Mouse (Mus musculus) CD4-positive, CD25-positive, alpha-beta regulatory T cell, adult 2 months (primary cell): ENCODE results near the gene Ephx1.
"Not testable (repeated sequence)": the region's sequence is repeated elsewhere in the genome, so short reads cannot be mapped to it uniquely, and the experiment has no call there.

Experiments
- DNase-seq: peaks from one replicate; pipeline ENCODE4 v3.0.0-alpha.2; 2012; ENCODE audit warnings: low read depth, low spot score

Ephx1 gene

DNA sequence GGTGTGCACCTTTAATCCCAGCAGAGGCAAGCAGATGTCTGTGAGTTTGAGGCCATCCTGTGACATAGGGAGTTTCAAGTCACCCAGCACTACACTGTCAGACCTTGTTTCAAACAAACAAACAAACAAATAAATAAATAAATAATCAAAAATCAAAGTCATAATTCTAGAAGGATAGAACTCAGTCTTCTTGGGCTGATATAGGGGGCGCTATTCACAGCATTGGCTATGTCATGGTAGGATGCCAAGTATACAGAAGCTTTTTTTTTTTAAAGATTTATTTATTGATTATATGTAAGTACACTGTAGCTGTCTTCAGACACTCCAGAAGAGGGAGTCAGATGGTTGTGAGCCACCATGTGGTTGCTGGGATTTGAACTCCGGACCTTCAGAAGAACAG lies 81.9 kb downstream of the Ephx1 start:
- DNase-seq, result peak; percentile 57

DNA sequence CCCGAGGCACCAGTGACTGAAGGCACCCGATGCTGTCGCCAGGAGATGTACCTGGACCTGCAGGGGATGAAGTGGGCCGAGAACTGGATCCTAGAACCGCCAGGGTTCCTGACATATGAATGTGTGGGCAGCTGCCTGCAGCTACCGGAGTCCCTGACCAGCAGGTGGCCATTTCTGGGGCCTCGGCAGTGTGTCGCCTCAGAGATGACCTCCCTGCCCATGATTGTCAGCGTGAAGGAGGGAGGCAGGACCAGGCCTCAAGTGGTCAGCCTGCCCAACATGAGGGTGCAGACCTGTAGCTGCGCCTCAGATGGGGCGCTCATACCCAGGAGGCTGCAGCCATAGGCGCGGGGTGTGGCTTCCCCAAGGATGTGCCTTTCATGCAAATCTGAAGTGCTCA lies 83.1 kb downstream of the Ephx1 start:
- DNase-seq, result not testable (repeated sequence)

- peak; percentile 45 for DNase-seq
Observed at GRCm38 (mm10) chr1:180936610-180937398, 83.9 kb downstream of the Ephx1 start.

- no peak for DNase-seq
Observed at GRCm38 (mm10) chr1:180934467-180935419, 86.0 kb downstream of the Ephx1 start, which contains the start of gene Lefty1. Lefty1 (plus strand) TSS chr1:180935022.

DNA sequence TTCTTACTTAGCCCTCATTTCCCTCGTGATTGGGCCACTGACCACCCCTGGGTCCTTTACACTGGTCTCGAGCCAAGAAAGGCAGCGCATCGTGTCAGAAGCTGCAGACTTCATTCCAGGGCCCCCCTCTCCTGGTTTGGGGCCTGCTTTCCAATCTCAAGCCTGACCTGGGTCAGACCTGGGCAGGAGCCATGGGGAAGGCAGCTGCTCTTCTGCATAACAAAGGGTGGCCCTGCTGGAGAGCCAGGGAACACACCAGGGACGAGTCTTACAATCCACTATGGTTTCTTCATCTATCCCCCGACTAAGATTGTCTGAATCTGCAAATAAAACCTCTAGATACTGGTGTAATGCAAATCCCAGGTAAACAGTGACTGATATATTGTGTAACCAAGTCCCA lies 87.0 kb downstream of the Ephx1 start:
- DNase-seq, result no peak

GRCm38 (mm10) chr1:180931106-180931505 lies 89.6 kb downstream of the Ephx1 start:
- no peak for DNase-seq

- no peak for DNase-seq
Observed at GRCm38 (mm10) chr1:180929599-180929998, 91.1 kb downstream of the Ephx1 start.

DNA sequence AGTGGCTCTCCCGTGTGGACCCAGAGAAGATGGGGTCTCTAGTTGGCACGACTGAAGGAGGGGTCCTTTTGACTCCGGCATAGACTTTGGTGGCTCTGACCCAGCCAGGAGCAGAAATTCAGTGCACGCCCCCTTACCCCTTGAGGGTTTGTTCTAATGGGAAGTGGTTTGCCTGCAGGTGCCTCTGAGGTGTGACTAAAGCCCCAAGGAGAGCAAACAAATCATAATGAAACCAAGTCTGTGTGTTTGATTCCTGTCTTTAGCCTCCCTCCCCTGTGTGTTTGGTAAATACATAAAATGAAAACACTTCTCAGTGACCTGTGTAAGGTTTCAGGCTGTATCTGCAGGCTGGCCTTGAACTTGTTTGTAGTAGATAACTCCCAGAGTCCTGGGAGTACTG lies 94.4 kb downstream of the Ephx1 start:
- peak; percentile 32 for DNase-seq
